Mouse (Mus musculus) kidney, postnatal 25 days (tissue): ENCODE data around the gene Txlna.

Source experiments
- DNase-seq, 2 experiments: peaks; one replicate each; pipeline ENCODE4 v3.0.0; 2021; ENCODE audit warnings: mixed read lengths in 2 of 2

Txlna gene

GRCm38 (mm10) chr4:129640638-129641467 is at the start of gene Txlna:
Txlna (minus strand) TSS chr4:129641065.
- DNase-seq = peak; percentile 98 to 99

- DNase-seq = peak; percentile 38 to 67
Observed at GRCm38 (mm10) chr4:129684531-129684930, 43.7 kb upstream of the Txlna start.

GRCm38 (mm10) chr4:129683901-129684493 is 43.1 kb upstream of the Txlna start:
- peak; percentile 74 to 90 for DNase-seq

- no peak for DNase-seq
Observed at GRCm38 (mm10) chr4:129681837-129682236, 41.0 kb upstream of the Txlna start.

GRCm38 (mm10) chr4:129672878-129673449 is 32.1 kb upstream of the Txlna start:
- DNase-seq = no peak

GRCm38 (mm10) chr4:129672083-129672877 is 31.4 kb upstream of the Txlna start, which contains the start of gene Kpna6:
Kpna6 (minus strand) TSS chr4:129672767.
- peak; percentile 92 to 95 for DNase-seq

- DNase-seq = peak; percentile 72 to 77
Observed at GRCm38 (mm10) chr4:129671491-129672082, 30.7 kb upstream of the Txlna start.

GRCm38 (mm10) chr4:129662255-129662813 is 21.5 kb upstream of the Txlna start:
- DNase-seq = no peak

GRCm38 (mm10) chr4:129661584-129661983 is 20.7 kb upstream of the Txlna start:
- no peak for DNase-seq

GRCm38 (mm10) chr4:129654770-129655169 is 13.9 kb upstream of the Txlna start:
- DNase-seq = no peak

- no peak for DNase-seq
Observed at GRCm38 (mm10) chr4:129650359-129650758, 9.5 kb upstream of the Txlna start.

- DNase-seq = no peak
Observed at GRCm38 (mm10) chr4:129648656-129649055, 7.8 kb upstream of the Txlna start.

GRCm38 (mm10) chr4:129645204-129645603 is 4.3 kb upstream of the Txlna start:
- no peak for DNase-seq

- DNase-seq = no peak
Observed at GRCm38 (mm10) chr4:129641756-129642155, 891 bp upstream of the Txlna start.

- peak; percentile 47 to 69 for DNase-seq
Observed at GRCm38 (mm10) chr4:129640101-129640637, 696 bp downstream of the Txlna start.

GRCm38 (mm10) chr4:129639221-129639620 is 1.6 kb downstream of the Txlna start:
- no peak for DNase-seq

GRCm38 (mm10) chr4:129633852-129634251 is 7.0 kb downstream of the Txlna start:
- DNase-seq = no peak

GRCm38 (mm10) chr4:129631867-129632266 is 9.0 kb downstream of the Txlna start:
- no peak for DNase-seq

GRCm38 (mm10) chr4:129630944-129631343 is 9.9 kb downstream of the Txlna start:
- DNase-seq = peak; percentile 75 to 77

- peak in 1 of 2 experiments; percentile 38 for DNase-seq
Observed at GRCm38 (mm10) chr4:129626035-129626434, 14.8 kb downstream of the Txlna start.

GRCm38 (mm10) chr4:129625496-129625895 is 15.4 kb downstream of the Txlna start:
- peak in 1 of 2 experiments; percentile 29 for DNase-seq

- peak; percentile 55 to 75 for DNase-seq
Observed at GRCm38 (mm10) chr4:129625029-129625370, 15.9 kb downstream of the Txlna start.
